Mouse (Mus musculus) cortical plate, adult 2 months (tissue): ENCODE measurements at regions not wholly inside any gene's neighbourhood (a gene's known extent, or its start where the extent isn't known, plus 50 kb on each side); places are given as distances from the start of the nearest gene placed in this dataset.

ENCODE experiments used
- CTCF ChIP-seq: fragments of 200-500 bp; IDR thresholded peaks from 2 replicates; pipeline ENCODE4 v1.5.1; 2011; ENCODE audit warnings: mild to moderate bottlenecking, control low read depth, low read length; ENCODE audit not compliant: insufficient read depth; ENCODE audit errors: extremely low read depth
- POLR2A ChIP-seq: fragments of 200-500 bp; IDR thresholded peaks from 2 replicates; pipeline ENCODE4 v1.6.1; 2011; ENCODE audit warnings: mild to moderate bottlenecking, low read length, control low read depth; ENCODE audit not compliant: insufficient read depth; ENCODE audit errors: extremely low read depth

GRCm38 (mm10) chr3:99047156-99047555, 93.7 kb upstream of the Wars2 start:
- no peak for TF ChIP-seq POLR2A
- TF ChIP-seq CTCF, result no peak
